Mouse (Mus musculus) kidney, adult 2 months (tissue): ENCODE data around the gene Setx.

Experiments used
- CTCF ChIP-seq: fragments of 200-500 bp; conservative IDR thresholded peaks from 2 replicates; pipeline ENCODE4 v1.5.1; 2011; ENCODE audit warnings: low read depth, mild to moderate bottlenecking, control low read depth, low read length, moderate library complexity, mixed read lengths; ENCODE audit not compliant: insufficient read depth, insufficient read length
- POLR2A ChIP-seq: fragments of 200-500 bp; IDR thresholded peaks from one replicate; pipeline ENCODE4 v1.6.1; 2011; ENCODE audit warnings: low read depth, low read length, control low read depth

GRCm38 (mm10) chr2:29095674-29096073, 28.3 kb upstream of the Setx start:
- no peak for TF ChIP-seq CTCF
- TF ChIP-seq POLR2A = no peak
